Mouse (Mus musculus) forebrain, embryonic 13.5 days (tissue): ENCODE measurements around the gene Lilra6. TPM values are rescaled to one million over a fixed set of nuclear protein-coding genes. Genes with fewer than 3 reads are reported as not detected.
"Not testable (repeated sequence)": the region's sequence is repeated elsewhere in the genome, so short reads cannot be mapped to it uniquely, and the experiment has no call there.

Experiments
- ATAC-seq: fragments of 200-750 bp; cut with Nextera tagmentation; 2 replicates; pipeline ENCODE4 v1.8.0; 2017
- H3K27ac ChIP-seq: fragments of 300-500 bp; sonication (generic); 2 replicates; pipeline ENCODE4 v1.5.1; 2015; ENCODE audit warnings: inconsistent platforms, mild to moderate bottlenecking, moderate library complexity
- H3K27me3 ChIP-seq: fragments of 300-500 bp; sonication (generic); 2 replicates; pipeline ENCODE4 v1.6.1; 2015; ENCODE audit warnings: mild to moderate bottlenecking, inconsistent platforms
- H3K36me3 ChIP-seq: fragments of 300-500 bp; sonication (generic); 2 replicates; pipeline ENCODE4 v1.6.1; 2015; ENCODE audit warnings: mild to moderate bottlenecking, inconsistent platforms; ENCODE audit not compliant: poor library complexity, severe bottlenecking
- H3K4me1 ChIP-seq: fragments of 300-500 bp; sonication (generic); 2 replicates; pipeline ENCODE4 v1.6.1; 2015; ENCODE audit warnings: inconsistent platforms
- H3K4me2 ChIP-seq: fragments of 300-500 bp; sonication (generic); 2 replicates; pipeline ENCODE4 v1.6.1; 2015; ENCODE audit warnings: inconsistent platforms, mild to moderate bottlenecking, moderate library complexity
- H3K4me3 ChIP-seq: fragments of 300-500 bp; sonication (generic); 2 replicates; pipeline ENCODE4 v1.5.1; 2015; ENCODE audit warnings: mild to moderate bottlenecking, inconsistent platforms
- H3K9ac ChIP-seq: fragments of 300-500 bp; sonication (generic); 2 replicates; pipeline ENCODE4 v1.6.1; 2015; ENCODE audit warnings: mild to moderate bottlenecking, inconsistent platforms
- H3K9me3 ChIP-seq: fragments of 300-500 bp; sonication (generic); replicated peaks from 2 replicates; pipeline ENCODE4 v1.6.1; 2016; ENCODE audit warnings: inconsistent platforms
- WGBS: fragments of 180-500 bp; shearing (Covaris S2); methylation state at CpG from one replicate; pipeline ENCODE4 v1.1.7; 2015; 5-methylcytosine and 5-hydroxymethylcytosine counted together
- polyA plus RNA-seq: library from polyadenylated mRNA; unstranded; fragments of >200 nt; fragmentation: Nextera tagmentation; extraction: Ambion mirVana; gene quantifications from 2 replicates; pipeline ENCODE4 v1.2.1, GENCODE M21; 2015

Gene Lilra6
- not detected in 2 replicates for polyA plus RNA-seq

GRCm38 (mm10) chr7:3915387-3915786, at the start of gene Lilra6:
TSS of gene Lilra6 (minus strand) at chr7:3915503.
- H3K4me3 ChIP-seq, ATAC-seq, H3K27ac ChIP-seq, H3K36me3 ChIP-seq, H3K27me3 ChIP-seq, H3K9ac ChIP-seq, H3K4me2 ChIP-seq, H3K9me3 ChIP-seq, H3K4me1 ChIP-seq: not testable (repeated sequence)
- WGBS = 78% methylated on average over 2 of the region's 2 CpGs

- H3K4me2 ChIP-seq = no peak overlapping the region
- no peaks in the 10 kb centered on the region for H3K4me1 ChIP-seq
- no peaks in the 10 kb centered on the region for H3K27me3 ChIP-seq
- no peak overlapping the region for H3K9ac ChIP-seq
- H3K9me3 ChIP-seq = peaks cover 10% of the 10 kb centered on the region; the same call in 1 of the 2 replicates
- 84% methylated on average over 2 of the region's 2 CpGs for WGBS
- H3K4me3 ChIP-seq = no peak overlapping the region
- no peaks in the 10 kb centered on the region for H3K36me3 ChIP-seq
- no peak for ATAC-seq
- no peak overlapping the region for H3K27ac ChIP-seq
Observed at GRCm38 (mm10) chr7:3962017-3962416, 46.7 kb upstream of the Lilra6 start.

- Histone ChIP-seq H3K27ac (no peak overlapping the region), H3K4me1 (no peaks in the 10 kb centered on the region), H3K9me3 (peaks cover 13% of the 10 kb centered on the region; the same call in 1 of the 2 replicates), H3K36me3 (no peaks in the 10 kb centered on the region), H3K4me3 (no peak overlapping the region), H3K9ac (no peak overlapping the region), H3K4me2 (no peak overlapping the region), H3K27me3 (no peaks in the 10 kb centered on the region)
- 78% methylated on average over 3 of the region's 3 CpGs for WGBS
- no peak for ATAC-seq
Observed at GRCm38 (mm10) chr7:3957387-3957786, 42.1 kb upstream of the Lilra6 start.

- no peak for ATAC-seq
- no peak overlapping the region for H3K4me3 ChIP-seq
- 89% methylated on average over 3 of the region's 3 CpGs for whole genome bisulfite sequencing
- no peak overlapping the region for H3K4me2 ChIP-seq
- no peaks in the 10 kb centered on the region for H3K4me1 ChIP-seq
- no peaks in the 10 kb centered on the region for H3K27me3 ChIP-seq
- 0 out of 2 replicates have a peak, but pooled peaks cover 9% of the 10 kb centered on the region for H3K9me3 ChIP-seq
- H3K27ac ChIP-seq = no peak overlapping the region
- no peak overlapping the region for H3K9ac ChIP-seq
- H3K36me3 ChIP-seq = no peaks in the 10 kb centered on the region
Observed at GRCm38 (mm10) chr7:3949159-3949558, 33.9 kb upstream of the Lilra6 start.

- H3K27me3 ChIP-seq = no peaks in the 10 kb centered on the region
- no peaks in the 10 kb centered on the region for H3K36me3 ChIP-seq
- 0 out of 2 replicates have a peak, but pooled peaks cover 9% of the 10 kb centered on the region for H3K9me3 ChIP-seq
- H3K4me1 ChIP-seq = no peaks in the 10 kb centered on the region
- no peak for ATAC-seq
- no peak overlapping the region for H3K27ac ChIP-seq
- H3K9ac ChIP-seq = no peak overlapping the region
- H3K4me3 ChIP-seq = no peak overlapping the region
- H3K4me2 ChIP-seq = no peak overlapping the region
- 76% methylated on average over 4 of the region's 4 CpGs for WGBS
Observed at GRCm38 (mm10) chr7:3948223-3948622, 32.9 kb upstream of the Lilra6 start.

GRCm38 (mm10) chr7:3946117-3946516, 30.8 kb upstream of the Lilra6 start:
- H3K9me3 ChIP-seq = 0 out of 2 replicates have a peak, but pooled peaks cover 9% of the 10 kb centered on the region
- H3K36me3 ChIP-seq = no peaks in the 10 kb centered on the region
- H3K4me1 ChIP-seq = no peaks in the 10 kb centered on the region
- H3K27ac ChIP-seq = no peak overlapping the region
- no peaks in the 10 kb centered on the region for H3K27me3 ChIP-seq
- H3K9ac ChIP-seq = no peak overlapping the region
- no peak overlapping the region for H3K4me3 ChIP-seq
- no peak overlapping the region for H3K4me2 ChIP-seq
- ATAC-seq = no peak
- WGBS = 75% methylated on average over 4 of the region's 4 CpGs

GRCm38 (mm10) chr7:3940915-3941314, 25.6 kb upstream of the Lilra6 start:
- Histone ChIP-seq H3K27me3 (no peaks in the 10 kb centered on the region), H3K27ac (no peak overlapping the region), H3K36me3 (no peaks in the 10 kb centered on the region), H3K9me3 (0 out of 2 replicates have a peak, but pooled peaks cover 10% of the 10 kb centered on the region), H3K4me1 (no peaks in the 10 kb centered on the region), H3K4me2 (no peak overlapping the region), H3K9ac (no peak overlapping the region), H3K4me3 (no peak overlapping the region)
- WGBS = 85% methylated on average over 3 of the region's 3 CpGs
- ATAC-seq = no peak

GRCm38 (mm10) chr7:3939866-3940525, 24.7 kb upstream of the Lilra6 start:
- 65% methylated on average over 1 of the region's 1 CpGs for WGBS
- Histone ChIP-seq H3K4me2 (no peak overlapping the region), H3K27ac (no peak overlapping the region), H3K27me3 (no peaks in the 10 kb centered on the region), H3K9ac (no peak overlapping the region), H3K9me3 (0 out of 2 replicates have a peak, but pooled peaks cover 3% of the 10 kb centered on the region), H3K4me3 (no peak overlapping the region), H3K36me3 (no peaks in the 10 kb centered on the region), H3K4me1 (no peaks in the 10 kb centered on the region)
- ATAC-seq = no peak

GRCm38 (mm10) chr7:3935473-3935872, 20.2 kb upstream of the Lilra6 start:
- not testable (repeated sequence) for H3K27me3 ChIP-seq, H3K9me3 ChIP-seq, H3K4me2 ChIP-seq, H3K36me3 ChIP-seq, H3K27ac ChIP-seq, H3K4me3 ChIP-seq, ATAC-seq, H3K4me1 ChIP-seq, H3K9ac ChIP-seq

GRCm38 (mm10) chr7:3903704-3904103, 11.6 kb downstream of the Lilra6 start:
- Histone ChIP-seq H3K9ac (no peak overlapping the region), H3K4me1 (no peaks in the 10 kb centered on the region), H3K9me3 (0 out of 2 replicates have a peak, but pooled peaks cover 5% of the 10 kb centered on the region), H3K27me3 (no peaks in the 10 kb centered on the region), H3K4me3 (no peak overlapping the region), H3K4me2 (no peak overlapping the region), H3K27ac (no peak overlapping the region), H3K36me3 (no peaks in the 10 kb centered on the region)
- no peak for ATAC-seq
- WGBS = 44% methylated on average over 1 of the region's 1 CpGs

- not testable (repeated sequence) for H3K27ac ChIP-seq, H3K4me1 ChIP-seq, H3K36me3 ChIP-seq, ATAC-seq, H3K4me3 ChIP-seq, H3K4me2 ChIP-seq, H3K9me3 ChIP-seq, H3K27me3 ChIP-seq, H3K9ac ChIP-seq
- WGBS = 50% methylated on average over 3 of the region's 3 CpGs
Observed at GRCm38 (mm10) chr7:3898036-3898590, 17.2 kb downstream of the Lilra6 start, which contains the start of gene Gm14548. TSS of gene Gm14548 (minus strand) at chr7:3898120.

- not testable (repeated sequence) for H3K4me2 ChIP-seq, ATAC-seq, H3K9ac ChIP-seq, H3K9me3 ChIP-seq, H3K4me3 ChIP-seq, H3K27ac ChIP-seq, H3K36me3 ChIP-seq, H3K27me3 ChIP-seq, H3K4me1 ChIP-seq
- WGBS = no CpG with 5 or more reads among the region's 1 CpGs
Observed at GRCm38 (mm10) chr7:3875032-3875431, 40.3 kb downstream of the Lilra6 start.
